Mouse (Mus musculus): ENCODE data around the gene Foxred2.

- no peak for TF ChIP-seq MAFK (IDR thresholded peaks at IDR 0.05; ENCODE audit: insufficient read depth, low read depth, low read length)
- peak; percentile 76 for TF ChIP-seq ZNF384 (IDR thresholded peaks at IDR 0.05; ENCODE audit: low read depth, low read length)
- no peak for TF ChIP-seq CHD2 (IDR thresholded peaks at IDR 0.05; ENCODE audit: low read depth, low read length)
- no peak for TF ChIP-seq HCFC1 (IDR thresholded peaks at IDR 0.05; ENCODE audit: borderline replicate concordance, insufficient read depth, low read length)
- TF ChIP-seq ZC3H11A (IDR thresholded peaks at IDR 0.05; ENCODE audit: borderline replicate concordance, low read depth, low read length) = peak; percentile 95
Measured at GRCm38 (mm10) chr15:77916851-77917544, 39.5 kb downstream of the Foxred2 start.

Data from ES-E14 (cell line).